Mouse (Mus musculus) CD4-positive, CD25-positive, alpha-beta regulatory T cell, adult 2 months (primary cell): ENCODE results near the gene Casc3.

Experiments used
- DNase-seq: peaks from one replicate; pipeline ENCODE4 v3.0.0-alpha.2; 2012; ENCODE audit warnings: low read depth, low spot score

Gene Casc3

GRCm38 (mm10) chr11:98804605-98805004 is at the start of gene Casc3:
Casc3 (plus strand) TSS chr11:98804905.
- no peak for DNase-seq

- no peak for DNase-seq
Measured at GRCm38 (mm10) chr11:98755726-98756380, 48.9 kb upstream of the Casc3 start.

DNA sequence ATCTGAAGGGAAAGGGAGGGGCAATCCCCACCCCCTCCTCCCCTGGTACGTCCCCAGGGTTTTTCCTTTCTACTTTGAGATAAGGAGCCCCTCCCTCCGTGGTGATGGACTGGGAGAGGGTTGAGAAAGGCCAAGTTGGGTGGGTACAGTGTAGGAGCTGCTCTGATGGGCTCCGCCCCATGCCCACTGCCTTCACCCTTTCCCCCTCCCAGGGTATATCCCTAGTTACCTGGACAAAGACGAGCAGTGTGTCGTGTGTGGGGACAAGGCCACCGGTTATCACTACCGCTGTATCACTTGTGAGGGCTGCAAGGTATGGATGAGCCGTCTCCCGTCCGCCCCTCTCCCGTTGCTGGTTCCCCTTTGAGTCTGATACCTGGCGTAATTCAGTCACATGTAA is 48.0 kb upstream of the Casc3 start:
- no peak for DNase-seq

GRCm38 (mm10) chr11:98761939-98762338 is 42.8 kb upstream of the Casc3 start:
- no peak for DNase-seq

- DNase-seq, result peak; percentile 39
Measured at GRCm38 (mm10) chr11:98762756-98763501, 41.8 kb upstream of the Casc3 start.

- DNase-seq, result no peak
Measured at GRCm38 (mm10) chr11:98763502-98763861, 41.2 kb upstream of the Casc3 start.

DNA sequence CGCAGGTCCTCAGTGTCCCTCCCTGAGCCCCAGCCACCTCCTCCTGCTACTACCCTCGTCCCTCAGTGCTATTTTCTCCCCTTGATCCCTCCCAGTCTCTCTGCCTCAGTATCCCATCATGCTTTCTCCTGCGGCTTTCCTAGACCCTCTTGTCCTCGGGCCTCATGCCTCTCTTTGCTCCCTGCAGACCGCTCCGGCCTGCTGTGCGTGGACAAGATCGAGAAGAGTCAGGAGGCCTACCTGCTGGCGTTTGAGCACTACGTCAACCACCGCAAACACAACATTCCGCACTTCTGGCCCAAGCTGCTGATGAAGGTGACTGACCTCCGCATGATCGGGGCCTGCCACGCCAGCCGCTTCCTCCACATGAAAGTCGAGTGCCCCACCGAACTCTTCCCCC is 40.6 kb upstream of the Casc3 start:
- no peak for DNase-seq

- DNase-seq, result no peak
Measured at GRCm38 (mm10) chr11:98764746-98765145, 40.0 kb upstream of the Casc3 start.

- DNase-seq, result no peak
Measured at GRCm38 (mm10) chr11:98765421-98766309, 39.0 kb upstream of the Casc3 start.

- DNase-seq, result no peak
Measured at GRCm38 (mm10) chr11:98766346-98766745, 38.4 kb upstream of the Casc3 start.

DNA sequence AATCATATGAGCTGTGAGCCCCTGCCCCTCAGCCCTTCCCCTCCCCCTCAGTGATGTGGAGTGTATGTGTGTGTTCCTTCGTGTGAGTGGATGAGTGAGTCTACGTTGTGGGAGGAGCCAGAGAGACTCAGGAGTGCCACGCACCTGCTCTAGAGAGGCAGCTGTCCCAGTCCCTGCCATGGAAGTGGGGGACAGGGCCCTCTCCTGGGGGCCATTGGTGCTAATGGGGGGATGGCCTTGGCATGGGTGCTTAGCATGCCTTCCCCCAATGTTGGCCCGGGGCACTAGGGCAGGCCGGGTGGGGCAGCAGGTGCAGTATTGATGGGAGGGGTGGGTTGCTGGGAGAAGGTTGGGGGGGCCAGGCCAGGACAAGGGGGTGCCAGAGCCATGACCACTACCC is 37.9 kb upstream of the Casc3 start:
- no peak for DNase-seq

- DNase-seq, result no peak
Measured at GRCm38 (mm10) chr11:98767276-98767675, 37.4 kb upstream of the Casc3 start.

- DNase-seq, result no peak
Measured at GRCm38 (mm10) chr11:98767713-98768112, 37.0 kb upstream of the Casc3 start.

- DNase-seq, result no peak
Measured at GRCm38 (mm10) chr11:98768127-98769006, 36.3 kb upstream of the Casc3 start.

GRCm38 (mm10) chr11:98769007-98769954 is 35.4 kb upstream of the Casc3 start:
- DNase-seq, result no peak

GRCm38 (mm10) chr11:98770096-98770975 is 34.4 kb upstream of the Casc3 start:
- no peak for DNase-seq

DNA sequence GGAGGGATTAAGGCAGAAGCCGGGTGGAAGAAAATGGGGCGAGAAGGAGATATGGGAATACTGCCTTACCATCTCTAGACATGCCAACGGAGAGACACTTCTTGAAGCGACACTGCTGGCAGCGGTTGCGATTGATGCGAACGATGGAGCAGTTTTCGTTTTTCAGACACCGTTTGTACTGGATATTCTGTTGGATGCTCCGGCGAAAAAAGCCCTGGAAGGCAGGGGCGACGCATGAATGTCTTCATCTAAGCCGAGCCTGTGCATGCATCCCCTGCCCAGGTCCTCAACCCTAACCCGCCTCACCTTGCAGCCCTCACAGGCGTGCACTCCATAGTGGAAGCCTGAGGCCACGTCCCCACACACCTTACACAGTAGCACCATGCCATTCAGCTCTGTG is 33.6 kb upstream of the Casc3 start:
- DNase-seq, result no peak

- DNase-seq, result no peak
Measured at GRCm38 (mm10) chr11:98771844-98772525, 32.7 kb upstream of the Casc3 start.
